Mouse (Mus musculus): ENCODE data around the gene Sult6b2.

- TF ChIP-seq GATA1 (IDR thresholded peaks at IDR 0.05; ENCODE audit: borderline replicate concordance, low read length) = no peak
- TF ChIP-seq FLI1 (IDR thresholded peaks at IDR 0.05; ENCODE audit: low read length) = no peak
Measured at GRCm38 (mm10) chr6:142757976-142758375, 46.3 kb downstream of the Sult6b2 start.
